Mouse (Mus musculus): ENCODE results near the gene Sspo. TPM values are rescaled to one million over a fixed set of nuclear protein-coding genes. Genes with fewer than 3 reads are reported as not detected.
A peak's percentile ranks its signal among the peaks of the same experiment; 100 is the strongest.

The Sspo gene
- polyA plus RNA-seq, 1 experiment from 2014 or later, result 0.14 TPM

DNA sequence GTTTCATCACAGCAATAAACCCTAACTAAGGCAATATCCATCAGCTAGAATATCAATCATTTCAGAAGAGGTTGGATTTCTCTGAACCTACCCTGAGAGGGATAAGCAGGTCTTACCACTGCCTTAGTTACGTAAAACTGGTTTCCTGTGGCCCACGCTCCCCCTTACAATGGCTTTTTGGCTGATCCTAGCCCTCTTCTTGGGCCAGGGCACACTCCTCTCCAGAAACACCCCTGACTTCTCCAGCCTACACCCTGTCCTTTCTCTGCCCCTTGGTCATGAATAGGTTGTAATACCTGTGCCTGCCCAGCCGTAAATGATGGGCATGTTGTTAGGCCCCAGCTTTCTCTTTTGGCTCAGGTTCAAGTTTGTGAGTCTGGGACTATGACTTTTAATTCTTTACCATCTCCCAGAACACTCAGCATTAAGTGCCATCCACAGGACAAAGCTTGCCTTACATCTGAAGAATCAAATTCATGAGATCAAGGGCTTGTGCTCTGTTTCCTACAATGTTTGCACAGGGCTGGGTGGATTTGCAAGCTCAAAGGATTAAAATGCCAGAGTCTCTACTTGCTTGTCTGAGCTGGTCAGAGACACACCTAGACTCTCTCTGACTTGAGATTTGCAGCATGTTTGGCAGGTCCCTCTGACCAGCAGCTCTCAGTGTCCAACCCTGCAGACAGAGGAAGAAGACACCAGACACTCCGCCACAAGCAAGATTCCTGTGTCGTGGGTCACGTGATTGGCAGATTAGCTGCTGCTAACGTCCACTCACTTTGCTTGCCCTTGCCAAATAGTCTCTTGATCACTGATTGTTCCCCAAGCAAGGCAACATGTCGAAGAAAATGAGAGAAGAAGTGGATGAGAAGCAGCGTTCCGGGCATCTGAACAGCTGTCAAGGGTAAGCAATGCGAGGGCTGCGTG, 14.9 kb upstream of the Sspo start:
- peaks cover 12% of the 10 kb centered on the region for H3K36me3 ChIP-seq (ENCODE audit: control insufficient read depth, insufficient read depth, low read length)
- no peak overlapping the region for H3K9ac ChIP-seq (ENCODE audit: low read length)
- no peaks in the 10 kb centered on the region for H3K9me3 ChIP-seq (ENCODE audit: control insufficient read depth, low read length)
- peak; percentile 63 for ATAC-seq (ENCODE audit: low read depth)
- peak overlapping the region; percentile 55 for H3K27ac ChIP-seq (ENCODE audit: low read length)
- H3K27me3 ChIP-seq (ENCODE audit: control insufficient read depth, insufficient read depth, low read depth, low read length), result no peaks in the 10 kb centered on the region
- no peak overlapping the region for H3K4me3 ChIP-seq (ENCODE audit: low read length)
- H3K4me2 ChIP-seq (ENCODE audit: low read depth, low read length), result peak overlapping the region; percentile 31; the same call in 1 of the 2 replicates
- WGBS, result 23% methylated on average over 12 of the region's 12 CpGs
- peaks cover 35% of the 10 kb centered on the region for H3K4me1 ChIP-seq (replicated peaks; ENCODE audit: control insufficient read depth, insufficient read depth, low read length)

DNA sequence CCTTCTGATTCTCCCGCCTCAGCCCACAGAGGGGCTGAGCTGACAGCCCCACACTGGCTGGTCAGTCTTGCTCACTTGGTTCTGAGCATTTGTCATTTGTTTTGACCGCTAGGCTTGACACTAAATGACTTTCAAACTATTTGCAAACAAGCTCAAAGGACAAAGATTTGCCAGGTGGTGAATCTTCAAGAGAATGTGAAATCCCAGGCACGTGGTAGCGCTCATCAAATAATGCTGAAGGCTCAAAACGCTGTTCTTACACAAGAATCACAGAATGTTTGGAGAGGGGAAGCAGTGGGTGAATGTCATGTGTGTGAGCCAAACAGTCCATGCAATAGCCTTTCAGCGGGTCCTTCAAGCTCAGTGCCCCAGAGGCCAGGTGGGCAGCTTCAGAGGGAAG, 13.4 kb upstream of the Sspo start:
- Histone ChIP-seq H3K27me3 (ENCODE audit: control insufficient read depth, insufficient read depth, low read depth, low read length) (no peaks in the 10 kb centered on the region), H3K9me3 (ENCODE audit: control insufficient read depth, low read length) (no peaks in the 10 kb centered on the region; the same call in 1 of the 2 replicates), H3K9ac (ENCODE audit: low read length) (no peak overlapping the region), H3K4me1 (replicated peaks; ENCODE audit: control insufficient read depth, insufficient read depth, low read length) (peaks cover 37% of the 10 kb centered on the region), H3K4me3 (ENCODE audit: low read length) (no peak overlapping the region), H3K4me2 (ENCODE audit: low read depth, low read length) (no peak overlapping the region), H3K36me3 (ENCODE audit: control insufficient read depth, insufficient read depth, low read length) (peaks cover 23% of the 10 kb centered on the region), H3K27ac (ENCODE audit: low read length) (no peak overlapping the region)
- WGBS, result 50% methylated on average over 6 of the region's 6 CpGs
- ATAC-seq (ENCODE audit: low read depth), result no peak

DNA sequence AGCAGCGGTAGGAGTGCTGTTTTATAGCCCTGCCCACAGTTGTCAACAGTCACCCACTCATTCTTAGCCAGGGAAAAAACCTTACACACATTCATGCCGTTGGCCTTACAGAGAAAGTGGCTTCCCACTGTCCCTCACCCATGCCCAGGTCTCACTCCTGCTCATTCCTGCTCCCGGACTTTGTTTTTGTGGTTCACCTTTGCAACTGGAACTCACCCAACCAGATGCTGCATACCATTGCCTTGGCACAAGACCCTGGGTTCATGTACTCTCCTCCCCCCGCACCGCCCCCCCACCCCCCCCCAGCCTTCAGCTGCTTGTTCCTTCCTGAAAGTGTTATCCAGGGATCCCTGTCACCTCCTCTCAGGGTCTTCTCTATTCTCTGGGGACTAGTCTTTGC, 12.9 kb upstream of the Sspo start:
- peaks cover 23% of the 10 kb centered on the region for H3K36me3 ChIP-seq (ENCODE audit: control insufficient read depth, insufficient read depth, low read length)
- no peak overlapping the region for H3K4me2 ChIP-seq (ENCODE audit: low read depth, low read length)
- no peak overlapping the region for H3K4me3 ChIP-seq (ENCODE audit: low read length)
- no peak for ATAC-seq (ENCODE audit: low read depth)
- H3K4me1 ChIP-seq (replicated peaks; ENCODE audit: control insufficient read depth, insufficient read depth, low read length), result peaks cover 37% of the 10 kb centered on the region
- no peak overlapping the region for H3K9ac ChIP-seq (ENCODE audit: low read length)
- 26% methylated on average over 5 of the region's 5 CpGs for WGBS
- no peak overlapping the region for H3K27ac ChIP-seq (ENCODE audit: low read length)
- H3K9me3 ChIP-seq (ENCODE audit: control insufficient read depth, low read length), result no peaks in the 10 kb centered on the region; the same call in 1 of the 2 replicates
- H3K27me3 ChIP-seq (ENCODE audit: control insufficient read depth, insufficient read depth, low read depth, low read length), result no peaks in the 10 kb centered on the region

DNA sequence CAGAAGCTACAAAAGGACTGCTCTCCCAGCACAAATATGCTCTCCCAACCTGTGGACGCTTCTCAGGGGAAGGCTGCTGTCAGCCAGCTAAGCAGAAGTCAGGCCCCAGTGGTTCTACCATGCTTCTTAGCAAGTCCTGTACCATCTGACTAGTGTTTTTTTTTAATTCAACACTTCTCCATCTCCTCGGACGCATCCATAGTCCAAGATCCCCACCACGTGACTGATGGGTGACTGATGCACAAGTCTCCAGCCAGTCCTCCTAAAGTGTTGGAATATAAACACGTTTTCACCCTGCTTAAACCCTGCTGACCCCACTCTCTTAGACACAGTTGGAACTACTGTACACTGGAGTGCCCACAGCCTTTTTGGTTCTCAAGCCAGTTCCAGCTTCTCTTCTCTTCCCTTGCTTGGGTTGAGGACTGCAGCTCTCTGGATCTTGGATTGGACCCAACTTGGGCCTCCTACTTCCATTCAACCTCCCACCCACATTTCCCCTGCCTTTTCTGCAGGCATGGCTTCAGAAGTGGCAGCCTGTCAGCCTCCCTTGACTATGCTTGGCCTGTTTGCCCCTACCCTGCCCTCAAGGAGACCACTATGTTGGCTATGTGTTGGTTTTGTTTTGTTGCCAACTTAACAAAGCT, 12.2 kb upstream of the Sspo start:
- WGBS, result 57% methylated on average over 5 of the region's 5 CpGs
- Histone ChIP-seq H3K4me2 (ENCODE audit: low read depth, low read length) (no peak overlapping the region), H3K9me3 (ENCODE audit: control insufficient read depth, low read length) (no peaks in the 10 kb centered on the region; the same call in 1 of the 2 replicates), H3K9ac (ENCODE audit: low read length) (no peak overlapping the region), H3K27me3 (ENCODE audit: control insufficient read depth, insufficient read depth, low read depth, low read length) (no peaks in the 10 kb centered on the region), H3K4me1 (replicated peaks; ENCODE audit: control insufficient read depth, insufficient read depth, low read length) (peaks cover 40% of the 10 kb centered on the region), H3K36me3 (ENCODE audit: control insufficient read depth, insufficient read depth, low read length) (peaks cover 26% of the 10 kb centered on the region), H3K27ac (ENCODE audit: low read length) (no peak overlapping the region), H3K4me3 (ENCODE audit: low read length) (no peak overlapping the region)
- ATAC-seq (ENCODE audit: low read depth), result no peak

DNA sequence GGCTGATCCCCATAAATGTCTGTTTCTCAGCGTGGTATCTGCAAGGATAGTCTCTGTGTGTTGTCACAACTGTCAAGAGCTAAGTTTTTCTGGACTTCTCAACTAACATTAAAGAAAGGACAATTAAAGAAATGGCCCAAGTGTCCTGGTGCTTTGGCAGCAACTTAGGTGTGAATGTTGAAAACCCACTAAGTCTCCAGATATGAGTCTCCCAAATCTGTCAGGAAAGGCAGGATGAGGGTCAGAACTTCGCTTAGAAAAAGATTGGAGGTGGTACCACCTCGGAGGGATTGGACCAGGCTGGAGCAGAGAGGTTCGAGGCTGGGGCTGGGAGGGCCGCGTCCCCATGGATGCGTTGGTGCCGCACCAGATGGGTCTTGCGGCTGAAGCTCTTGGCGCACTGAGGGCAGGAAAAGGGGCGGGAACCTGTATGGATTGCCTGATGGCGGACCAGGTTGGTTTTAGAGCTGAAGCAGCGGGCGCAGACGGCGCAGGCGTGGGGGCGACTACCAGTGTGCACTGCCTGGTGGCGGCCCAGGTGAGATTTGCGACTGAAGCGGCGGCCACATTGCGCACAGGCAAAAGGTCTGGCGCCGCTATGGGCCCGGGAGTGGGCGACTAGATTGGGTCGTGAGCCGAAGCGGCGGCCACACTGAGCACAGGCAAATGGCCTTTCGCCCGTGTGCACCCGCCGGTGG, 10.2 kb upstream of the Sspo start:
- Histone ChIP-seq H3K36me3 (ENCODE audit: control insufficient read depth, insufficient read depth, low read length) (peaks cover 44% of the 10 kb centered on the region), H3K27ac (ENCODE audit: low read length) (no peak overlapping the region), H3K9me3 (ENCODE audit: control insufficient read depth, low read length) (no peaks in the 10 kb centered on the region; the same call in 1 of the 2 replicates), H3K4me1 (replicated peaks; ENCODE audit: control insufficient read depth, insufficient read depth, low read length) (peaks cover 42% of the 10 kb centered on the region), H3K27me3 (ENCODE audit: control insufficient read depth, insufficient read depth, low read depth, low read length) (no peaks in the 10 kb centered on the region), H3K4me3 (ENCODE audit: low read length) (no peak overlapping the region), H3K4me2 (ENCODE audit: low read depth, low read length) (no peak overlapping the region), H3K9ac (ENCODE audit: low read length) (no peak overlapping the region)
- 79% methylated on average over 35 of the region's 35 CpGs for WGBS
- ATAC-seq (ENCODE audit: low read depth), result no peak

DNA sequence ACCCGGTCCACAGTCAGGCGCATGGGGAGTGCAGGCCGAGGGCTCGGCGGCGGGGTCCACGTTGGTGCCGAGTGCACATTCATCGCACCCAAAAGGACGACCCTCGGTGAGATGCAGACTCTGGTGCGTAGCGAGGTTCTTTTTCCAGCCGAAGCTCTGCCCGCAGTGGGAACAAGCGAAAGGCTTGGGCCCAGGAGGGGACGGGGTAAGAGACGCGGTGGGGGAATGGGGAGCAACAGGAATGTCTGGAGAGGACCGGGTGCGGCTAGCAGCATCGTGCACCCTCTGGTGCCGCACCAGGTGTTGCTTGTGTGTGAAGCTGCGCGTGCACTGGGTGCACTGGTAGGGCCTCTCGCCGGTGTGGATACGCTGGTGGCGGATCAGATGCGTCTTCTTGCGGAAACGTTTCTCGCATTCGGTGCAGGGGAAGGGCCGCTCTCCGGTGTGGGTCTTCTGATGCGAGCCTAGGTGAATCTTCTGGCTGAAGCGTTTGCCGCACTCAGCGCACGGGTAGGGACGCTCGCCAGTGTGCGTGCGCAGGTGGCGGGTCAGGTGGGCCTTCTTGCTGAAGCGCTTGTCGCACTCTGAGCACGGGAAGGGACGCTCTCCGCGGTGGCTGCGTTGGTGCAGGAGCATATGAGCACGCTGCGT, 9.4 kb upstream of the Sspo start:
- H3K4me1 ChIP-seq (replicated peaks; ENCODE audit: control insufficient read depth, insufficient read depth, low read length), result peaks cover 40% of the 10 kb centered on the region
- peaks cover 44% of the 10 kb centered on the region for H3K36me3 ChIP-seq (ENCODE audit: control insufficient read depth, insufficient read depth, low read length)
- H3K27me3 ChIP-seq (ENCODE audit: control insufficient read depth, insufficient read depth, low read depth, low read length), result no peaks in the 10 kb centered on the region
- no peak for ATAC-seq (ENCODE audit: low read depth)
- H3K4me3 ChIP-seq (ENCODE audit: low read length), result no peak overlapping the region
- H3K4me2 ChIP-seq (ENCODE audit: low read depth, low read length), result no peak overlapping the region
- no peak overlapping the region for H3K27ac ChIP-seq (ENCODE audit: low read length)
- H3K9ac ChIP-seq (ENCODE audit: low read length), result no peak overlapping the region
- whole genome bisulfite sequencing, result 56% methylated on average over 55 of the region's 55 CpGs
- H3K9me3 ChIP-seq (ENCODE audit: control insufficient read depth, low read length), result no peaks in the 10 kb centered on the region; the same call in 1 of the 2 replicates

DNA sequence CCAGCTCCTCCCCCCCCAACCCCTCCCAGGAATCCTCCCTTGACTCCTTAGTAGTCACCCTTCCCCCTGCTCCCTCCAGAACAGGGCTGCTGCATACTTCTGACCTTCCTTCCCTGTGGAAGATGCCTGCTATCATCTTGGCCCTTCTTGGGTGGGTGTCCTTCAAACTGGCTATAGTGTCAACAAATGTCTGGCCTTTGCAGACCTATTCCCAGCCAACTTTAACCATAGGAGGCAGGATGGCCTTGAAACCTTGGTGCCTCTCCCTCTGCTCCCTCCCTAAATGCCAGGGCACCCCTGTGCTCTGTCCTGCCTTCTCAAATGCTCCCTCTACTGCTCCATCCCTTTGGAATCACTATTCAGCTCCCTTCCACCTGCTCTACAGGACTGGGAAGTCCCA, 8.4 kb upstream of the Sspo start:
- no peak overlapping the region for H3K4me2 ChIP-seq (ENCODE audit: low read depth, low read length)
- H3K27me3 ChIP-seq (ENCODE audit: control insufficient read depth, insufficient read depth, low read depth, low read length), result no peaks in the 10 kb centered on the region
- H3K9me3 ChIP-seq (ENCODE audit: control insufficient read depth, low read length), result no peaks in the 10 kb centered on the region; the same call in 1 of the 2 replicates
- no peak overlapping the region for H3K27ac ChIP-seq (ENCODE audit: low read length)
- peaks cover 44% of the 10 kb centered on the region for H3K36me3 ChIP-seq (ENCODE audit: control insufficient read depth, insufficient read depth, low read length)
- no peak for ATAC-seq (ENCODE audit: low read depth)
- H3K4me3 ChIP-seq (ENCODE audit: low read length), result no peak overlapping the region
- H3K9ac ChIP-seq (ENCODE audit: low read length), result no peak overlapping the region
- peaks cover 34% of the 10 kb centered on the region for H3K4me1 ChIP-seq (replicated peaks; ENCODE audit: control insufficient read depth, insufficient read depth, low read length)

DNA sequence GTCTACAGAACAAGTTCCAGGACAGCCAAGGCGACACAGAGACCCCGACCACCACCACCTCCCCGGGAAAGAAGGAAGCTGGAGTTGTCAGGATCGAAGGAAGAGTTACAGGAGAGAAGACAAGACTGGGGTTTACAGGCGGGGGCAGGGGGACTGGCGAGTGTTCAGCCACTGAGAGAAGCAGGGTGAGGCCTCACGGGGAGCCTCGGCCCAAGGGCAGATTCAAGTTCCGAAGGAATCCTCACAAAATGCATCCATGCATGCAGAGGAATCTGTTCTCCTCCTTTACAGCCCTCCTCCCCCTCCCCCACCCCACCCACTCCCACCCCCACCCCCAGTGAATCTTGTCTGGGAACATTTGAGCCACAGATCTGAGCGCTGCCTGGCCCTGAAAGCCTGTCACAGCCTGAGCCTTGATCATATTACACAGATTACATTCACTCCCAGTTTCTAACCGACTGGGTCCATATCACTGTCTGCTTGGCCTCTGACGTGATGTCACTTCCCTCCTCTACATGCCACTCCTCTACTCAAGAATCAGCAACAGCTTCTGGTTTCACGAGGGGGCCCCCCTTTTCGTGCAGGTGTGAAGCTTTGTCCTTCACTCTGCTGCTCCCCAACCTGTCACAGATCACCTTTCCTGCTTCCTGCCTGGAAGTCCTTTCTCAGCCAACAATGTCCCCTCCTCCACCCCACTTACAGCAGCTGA, 7.6 kb upstream of the Sspo start:
- Histone ChIP-seq H3K27ac (ENCODE audit: low read length) (no peak overlapping the region), H3K9ac (ENCODE audit: low read length) (no peak overlapping the region), H3K9me3 (ENCODE audit: control insufficient read depth, low read length) (no peaks in the 10 kb centered on the region; the same call in 1 of the 2 replicates), H3K4me1 (replicated peaks; ENCODE audit: control insufficient read depth, insufficient read depth, low read length) (peaks cover 27% of the 10 kb centered on the region), H3K36me3 (ENCODE audit: control insufficient read depth, insufficient read depth, low read length) (peaks cover 44% of the 10 kb centered on the region), H3K4me3 (ENCODE audit: low read length) (no peak overlapping the region), H3K27me3 (ENCODE audit: control insufficient read depth, insufficient read depth, low read depth, low read length) (no peaks in the 10 kb centered on the region), H3K4me2 (ENCODE audit: low read depth, low read length) (no peak overlapping the region)
- 42% methylated on average over 13 of the region's 14 CpGs for WGBS
- ATAC-seq (ENCODE audit: low read depth), result no peak

Measured in lung, embryonic 16.5 days (tissue).